Mouse (Mus musculus): ENCODE measurements around the gene Myo1e. TPM values are rescaled to one million over a fixed set of nuclear protein-coding genes. Genes with fewer than 3 reads are reported as not detected.

Myo1e gene
- polyA plus RNA-seq, 1 experiment, result 19.5 TPM

- Histone ChIP-seq H3K4me1 (ENCODE audit: control insufficient read depth, insufficient read depth, insufficient read length, low read length) (no peaks in the 10 kb centered on the region), H3K27me3 (ENCODE audit: control insufficient read depth, insufficient read depth, low read length) (no peaks in the 10 kb centered on the region; the same call in 1 of the 2 replicates), H3K27ac (ENCODE audit: insufficient read depth, low read depth, low read length) (no peak overlapping the region), H3K4me3 (ENCODE audit: low read depth, low read length) (no peak overlapping the region), H3K36me3 (ENCODE audit: control insufficient read depth, insufficient read depth, low read length) (no peaks in the 10 kb centered on the region)
- WGBS, result 61% methylated on average over 7 of the region's 7 CpGs
- TF ChIP-seq CTCF (IDR thresholded peaks at IDR 0.05; ENCODE audit: extremely low read depth, insufficient read length, insufficient replicate concordance, low read depth, low read length) (no peak), POLR2A (IDR thresholded peaks at IDR 0.05; ENCODE audit: low read depth, low read length) (no peak)
These were observed 24.5 kb upstream of the Myo1e start for GRCm38 (mm10) chr9:70182639-70183038.

GRCm38 (mm10) chr9:70192336-70192735 is 14.8 kb upstream of the Myo1e start:
- Histone ChIP-seq H3K4me1 (ENCODE audit: control insufficient read depth, insufficient read depth, insufficient read length, low read length) (no peaks in the 10 kb centered on the region), H3K27ac (ENCODE audit: insufficient read depth, low read depth, low read length) (no peak overlapping the region), H3K4me3 (ENCODE audit: low read depth, low read length) (no peak overlapping the region), H3K27me3 (ENCODE audit: control insufficient read depth, insufficient read depth, low read length) (no peaks in the 10 kb centered on the region; the same call in 1 of the 2 replicates), H3K36me3 (ENCODE audit: control insufficient read depth, insufficient read depth, low read length) (no peaks in the 10 kb centered on the region)
- WGBS, result 87% methylated on average over 5 of the region's 5 CpGs
- TF ChIP-seq POLR2A (IDR thresholded peaks at IDR 0.05; ENCODE audit: low read depth, low read length), result no peak
- no peak for TF ChIP-seq CTCF (IDR thresholded peaks at IDR 0.05; ENCODE audit: extremely low read depth, insufficient read length, insufficient replicate concordance, low read depth, low read length)

GRCm38 (mm10) chr9:70194622-70195021 is 12.5 kb upstream of the Myo1e start:
- Histone ChIP-seq H3K27me3 (ENCODE audit: control insufficient read depth, insufficient read depth, low read length) (no peaks in the 10 kb centered on the region), H3K27ac (ENCODE audit: insufficient read depth, low read depth, low read length) (no peak overlapping the region), H3K4me3 (ENCODE audit: low read depth, low read length) (no peak overlapping the region), H3K4me1 (ENCODE audit: control insufficient read depth, insufficient read depth, insufficient read length, low read length) (no peaks in the 10 kb centered on the region), H3K36me3 (ENCODE audit: control insufficient read depth, insufficient read depth, low read length) (no peaks in the 10 kb centered on the region)
- WGBS, result 76% methylated on average over 11 of the region's 11 CpGs
- TF ChIP-seq POLR2A (IDR thresholded peaks at IDR 0.05; ENCODE audit: low read depth, low read length) (no peak), CTCF (IDR thresholded peaks at IDR 0.05; ENCODE audit: extremely low read depth, insufficient read length, insufficient replicate concordance, low read depth, low read length) (no peak)

GRCm38 (mm10) chr9:70196956-70197659 is 10.0 kb upstream of the Myo1e start:
- no peak for TF ChIP-seq POLR2A (IDR thresholded peaks at IDR 0.05; ENCODE audit: low read depth, low read length)
- no peak for TF ChIP-seq CTCF (IDR thresholded peaks at IDR 0.05; ENCODE audit: extremely low read depth, insufficient read length, insufficient replicate concordance, low read depth, low read length)
- Histone ChIP-seq H3K27ac (ENCODE audit: insufficient read depth, low read depth, low read length) (no peak overlapping the region), H3K4me1 (ENCODE audit: control insufficient read depth, insufficient read depth, insufficient read length, low read length) (no peaks in the 10 kb centered on the region), H3K27me3 (ENCODE audit: control insufficient read depth, insufficient read depth, low read length) (no peaks in the 10 kb centered on the region), H3K36me3 (ENCODE audit: control insufficient read depth, insufficient read depth, low read length) (no peaks in the 10 kb centered on the region), H3K4me3 (ENCODE audit: low read depth, low read length) (no peak overlapping the region)
- WGBS, result 86% methylated on average over 15 of the region's 15 CpGs

- H3K27ac ChIP-seq (ENCODE audit: insufficient read depth, low read depth, low read length), result no peak overlapping the region
- no peak overlapping the region for H3K4me3 ChIP-seq (ENCODE audit: low read depth, low read length)
- no peaks in the 10 kb centered on the region for H3K27me3 ChIP-seq (ENCODE audit: control insufficient read depth, insufficient read depth, low read length)
- no peaks in the 10 kb centered on the region for H3K4me1 ChIP-seq (ENCODE audit: control insufficient read depth, insufficient read depth, insufficient read length, low read length)
- TF ChIP-seq CTCF (IDR thresholded peaks at IDR 0.05; ENCODE audit: extremely low read depth, insufficient read length, insufficient replicate concordance, low read depth, low read length) (no peak), POLR2A (IDR thresholded peaks at IDR 0.05; ENCODE audit: low read depth, low read length) (no peak)
- no peaks in the 10 kb centered on the region for H3K36me3 ChIP-seq (ENCODE audit: control insufficient read depth, insufficient read depth, low read length)
- WGBS, result 86% methylated on average over 8 of the region's 8 CpGs
These were observed 9.2 kb upstream of the Myo1e start for GRCm38 (mm10) chr9:70197992-70198391.

- no peaks in the 10 kb centered on the region for H3K27me3 ChIP-seq (ENCODE audit: control insufficient read depth, insufficient read depth, low read length)
- no peaks in the 10 kb centered on the region for H3K36me3 ChIP-seq (ENCODE audit: control insufficient read depth, insufficient read depth, low read length)
- peaks cover 5% of the 10 kb centered on the region; the same call in 1 of the 2 replicates for H3K4me1 ChIP-seq (ENCODE audit: control insufficient read depth, insufficient read depth, insufficient read length, low read length)
- no peak overlapping the region for H3K4me3 ChIP-seq (ENCODE audit: low read depth, low read length)
- TF ChIP-seq CTCF (IDR thresholded peaks at IDR 0.05; ENCODE audit: extremely low read depth, insufficient read length, insufficient replicate concordance, low read depth, low read length) (peak; percentile 85; the same call in 1 of the 2 replicates), POLR2A (IDR thresholded peaks at IDR 0.05; ENCODE audit: low read depth, low read length) (no peak)
- H3K27ac ChIP-seq (ENCODE audit: insufficient read depth, low read depth, low read length), result no peak overlapping the region
- 44% methylated on average over 5 of the region's 5 CpGs for WGBS
These were observed 4.4 kb upstream of the Myo1e start for GRCm38 (mm10) chr9:70202753-70203152.

GRCm38 (mm10) chr9:70203267-70204076 is 3.7 kb upstream of the Myo1e start:
- Histone ChIP-seq H3K4me1 (ENCODE audit: control insufficient read depth, insufficient read depth, insufficient read length, low read length) (peaks cover 5% of the 10 kb centered on the region; the same call in 1 of the 2 replicates), H3K27me3 (ENCODE audit: control insufficient read depth, insufficient read depth, low read length) (no peaks in the 10 kb centered on the region), H3K27ac (ENCODE audit: insufficient read depth, low read depth, low read length) (no peak overlapping the region), H3K36me3 (ENCODE audit: control insufficient read depth, insufficient read depth, low read length) (no peaks in the 10 kb centered on the region), H3K4me3 (ENCODE audit: low read depth, low read length) (no peak overlapping the region)
- TF ChIP-seq CTCF (IDR thresholded peaks at IDR 0.05; ENCODE audit: extremely low read depth, insufficient read length, insufficient replicate concordance, low read depth, low read length), result no peak
- no peak for TF ChIP-seq POLR2A (IDR thresholded peaks at IDR 0.05; ENCODE audit: low read depth, low read length)
- WGBS, result 74% methylated on average over 15 of the region's 15 CpGs
